Mouse (Mus musculus) granulocyte monocyte progenitor cell, adult 5-6 weeks (primary cell): ENCODE results near the gene Rps19bp1. TPM values are rescaled to one million over a fixed set of nuclear protein-coding genes. Genes with fewer than 3 reads are reported as not detected.

ENCODE experiments used
- ATAC-seq: replicated peaks from 2 replicates; pipeline ENCODE4 v1.8.0; 2016; ENCODE audit warnings: mild to moderate bottlenecking, moderate TSS enrichment, inconsistent platforms; ENCODE audit not compliant: poor library complexity, severe bottlenecking
- total RNA-seq, 2 experiments: library from RNA; stranded (forward) in 1 of 2; stranded (reverse) in 1 of 2; fragments of 200-712, 200-1000 nt in 1 of 2; fragments of >200 nt in 1 of 2; fragmentation: Nextera tagmentation in 1 of 2; gene quantifications; 2 replicates each; pipeline ENCODE4 v1.2.3; 2014 to 2017

Rps19bp1 gene
- total RNA-seq (2014; fragmentation: Nextera tagmentation): 34.9 and 40.9 TPM in 2 replicates
- 32.7 and 40.0 TPM in 2 replicates for total RNA-seq (2017)

DNA sequence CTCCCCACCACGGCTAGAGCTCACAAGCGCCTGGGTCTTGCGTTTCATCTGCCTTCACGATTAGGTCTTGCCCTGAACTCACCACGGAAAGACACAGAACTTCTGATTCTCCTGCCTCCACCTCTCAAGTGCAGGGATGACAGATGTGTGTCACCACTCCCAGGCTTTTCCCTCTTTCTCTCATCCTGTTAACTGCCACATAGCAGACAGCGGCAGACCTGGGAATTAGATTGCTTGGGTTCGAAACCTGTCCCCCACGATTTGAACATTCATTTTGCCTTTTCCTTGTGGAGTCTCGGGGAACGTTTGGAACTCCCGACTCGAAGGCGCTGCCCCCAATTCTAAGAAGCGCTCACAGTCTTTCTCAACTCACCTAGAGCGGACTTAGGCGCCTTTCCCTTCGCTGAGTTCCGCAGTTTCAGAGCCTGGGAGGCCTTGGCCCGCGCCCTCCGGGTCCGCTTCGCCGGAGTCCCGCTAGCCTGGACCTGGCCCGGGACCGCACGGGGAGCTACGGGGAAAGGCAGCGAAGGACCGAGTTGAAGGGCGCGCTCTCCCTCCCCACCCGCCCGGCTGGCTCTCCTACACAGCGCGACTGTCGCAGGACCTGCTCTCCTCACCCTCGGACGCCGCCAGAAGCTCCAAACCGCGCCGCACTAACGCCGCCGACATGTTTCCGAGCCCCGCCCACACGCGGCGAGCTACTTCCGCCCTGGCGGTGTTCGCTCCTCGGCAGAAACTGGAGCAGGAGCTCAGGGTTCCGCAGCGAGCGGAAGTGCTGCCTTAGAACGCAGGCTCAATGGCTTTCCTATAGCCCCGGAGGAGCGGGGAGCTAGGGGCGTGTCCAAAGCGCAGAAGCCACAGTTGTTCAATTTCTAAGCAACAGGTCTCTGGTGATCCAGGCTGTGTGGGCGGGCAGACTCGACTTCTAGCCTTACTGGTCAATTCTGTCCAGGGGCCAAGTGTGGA, at the start of gene Rps19bp1:
Rps19bp1 (minus strand) TSS at position 706 of the 966 bp plus-strand sequence.
- peak; percentile 91 for ATAC-seq

DNA sequence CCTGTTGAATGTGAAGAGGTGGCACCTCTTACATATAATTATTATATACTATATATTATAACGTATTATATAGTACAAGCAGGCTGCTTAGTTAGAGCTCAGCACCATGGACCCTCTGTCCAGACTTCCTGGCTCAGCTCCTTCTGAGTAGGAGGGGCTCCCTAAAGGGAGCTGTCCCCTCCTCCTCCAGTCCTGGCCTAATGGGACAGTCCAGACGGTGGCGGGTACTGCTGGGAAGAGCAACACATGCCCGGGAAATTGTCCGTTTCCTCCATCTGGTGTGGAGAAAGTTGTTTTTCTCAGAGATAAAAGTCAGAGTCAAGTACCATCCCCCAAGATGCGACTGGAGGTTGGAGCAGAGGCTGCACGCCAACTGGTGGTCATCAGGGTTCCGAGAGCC, 42.0 kb upstream of the Rps19bp1 start:
- ATAC-seq: no peak

DNA sequence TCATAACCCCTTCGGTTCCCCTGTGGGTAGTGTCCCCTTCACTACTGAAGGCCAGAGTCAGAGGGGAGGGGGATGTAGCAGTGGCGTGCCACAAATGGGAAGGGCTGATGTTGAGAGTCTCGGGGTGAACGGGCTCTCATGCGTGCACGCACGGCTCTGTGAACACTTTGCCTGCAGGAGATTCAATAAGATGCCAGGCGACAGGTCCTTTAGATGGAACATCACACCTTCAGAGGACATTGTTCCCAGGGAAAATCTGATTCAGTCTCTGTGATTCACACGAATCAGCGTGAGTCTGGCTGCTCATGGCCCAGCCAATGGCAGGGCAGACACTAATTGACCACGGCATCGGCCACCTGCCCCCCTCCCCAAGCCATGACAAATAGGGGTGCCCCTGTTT, 40.1 kb upstream of the Rps19bp1 start:
- ATAC-seq: no peak

DNA sequence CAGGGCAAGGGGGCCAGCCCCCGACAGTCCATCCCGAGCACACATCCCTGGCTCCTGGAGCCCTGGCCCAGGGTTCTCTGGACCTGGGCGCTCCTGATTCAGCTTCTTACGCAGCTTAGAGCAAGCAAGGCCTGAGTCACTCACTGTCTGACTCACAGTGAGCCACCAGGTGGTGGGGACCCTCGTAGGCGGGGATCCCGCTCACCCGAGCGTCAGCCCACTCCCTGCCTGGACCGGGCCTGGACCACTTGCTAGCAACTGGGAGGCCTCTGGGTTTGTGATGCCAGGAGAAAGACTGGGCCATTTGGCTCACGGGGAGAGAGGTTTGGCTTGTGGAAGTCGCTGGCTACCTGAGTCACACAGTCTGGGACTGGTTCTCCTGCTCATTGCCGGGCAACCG, 39.7 kb upstream of the Rps19bp1 start:
- no peak for ATAC-seq

DNA sequence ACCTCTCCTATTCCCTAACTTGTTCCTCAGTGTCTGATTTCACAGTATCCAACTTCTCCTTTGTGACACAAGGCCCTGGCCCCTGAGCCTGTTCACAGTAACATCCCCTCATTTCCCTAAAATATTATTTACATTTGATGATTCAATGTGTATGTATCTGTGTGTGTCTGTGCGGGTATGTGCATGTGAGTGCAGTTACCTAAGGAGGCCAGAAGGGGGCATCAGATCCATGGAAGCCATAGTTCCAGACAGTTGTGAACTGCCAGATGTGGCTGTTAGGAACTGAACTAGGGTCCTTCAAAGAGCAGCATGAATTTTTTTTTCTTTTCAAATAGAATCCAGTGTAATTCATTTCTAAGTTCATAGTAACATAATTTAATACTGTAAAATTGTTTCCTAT, 33.0 kb upstream of the Rps19bp1 start:
- no peak for ATAC-seq

DNA sequence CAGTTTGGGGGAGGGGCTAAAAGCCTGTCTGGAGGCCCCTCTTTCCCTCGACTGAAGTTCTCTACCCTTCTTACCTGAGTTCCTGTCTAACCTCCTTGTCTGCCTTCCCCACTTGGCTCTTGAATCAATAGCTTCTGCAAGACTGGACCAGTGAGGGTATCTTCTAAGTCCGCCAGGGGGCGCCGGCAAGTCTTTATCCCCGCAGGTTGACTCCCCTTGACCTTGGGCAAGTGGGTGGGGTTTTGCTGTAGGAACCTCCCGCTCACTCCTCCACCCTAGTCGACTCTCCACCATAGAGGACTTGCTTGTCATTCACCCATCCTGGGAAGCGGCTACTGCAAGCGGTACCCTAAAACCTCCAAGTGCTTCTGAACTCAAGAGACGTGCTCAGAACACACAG, 25.3 kb upstream of the Rps19bp1 start:
- ATAC-seq: peak; percentile 54

DNA sequence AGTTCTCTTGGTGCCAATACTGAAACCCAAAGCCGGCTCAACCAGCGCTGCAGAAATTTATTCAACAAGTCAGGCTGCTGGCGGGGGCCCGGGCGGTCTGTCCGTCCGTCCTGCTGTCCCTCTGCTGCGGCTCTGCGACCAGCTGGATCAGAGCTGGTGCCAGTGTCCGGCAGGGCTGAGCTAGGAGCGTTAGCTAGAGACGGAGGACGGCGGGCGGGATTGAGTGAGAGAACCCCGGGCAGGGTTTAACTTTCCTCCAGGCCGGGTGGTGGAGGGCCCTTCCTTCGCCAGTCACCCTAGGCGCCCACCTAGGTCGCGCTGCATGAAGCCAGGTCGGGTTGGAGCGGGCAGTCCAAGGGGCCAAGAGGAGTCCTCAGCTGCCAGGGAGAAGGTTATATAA, 23.9 kb upstream of the Rps19bp1 start:
- ATAC-seq: no peak

DNA sequence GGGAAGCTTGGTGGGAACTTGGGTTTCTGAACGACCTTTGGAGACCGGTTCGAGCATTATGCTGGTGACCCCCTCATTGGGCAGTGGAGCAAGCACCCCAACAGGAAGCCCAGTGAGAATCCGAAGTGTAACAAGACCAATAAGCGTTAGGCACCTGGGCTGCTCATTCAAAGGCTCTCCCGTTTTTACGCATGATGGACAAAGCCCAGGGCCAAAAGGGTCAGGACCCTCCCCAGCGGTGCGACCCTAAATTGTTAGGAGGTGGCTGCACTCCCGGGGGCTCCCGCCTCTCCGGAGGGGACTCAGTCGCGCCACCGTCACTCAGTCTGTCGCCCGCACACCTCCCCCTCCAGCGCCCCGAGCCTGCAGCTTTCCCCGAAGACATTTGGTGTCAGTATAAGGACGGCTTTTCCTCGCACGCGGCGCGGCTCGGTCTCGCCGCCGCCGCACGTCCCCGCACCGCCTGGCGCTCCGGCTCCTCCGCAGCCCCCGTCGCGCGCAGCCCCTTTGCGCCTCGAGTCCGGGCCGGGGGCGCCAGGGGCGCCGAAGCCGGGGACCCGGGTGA, 22.8 kb upstream of the Rps19bp1 start, which contains the start of gene Cacna1i:
Cacna1i (plus strand) TSS at position 388 of the 565 bp plus-strand sequence.
- no peak for ATAC-seq

DNA sequence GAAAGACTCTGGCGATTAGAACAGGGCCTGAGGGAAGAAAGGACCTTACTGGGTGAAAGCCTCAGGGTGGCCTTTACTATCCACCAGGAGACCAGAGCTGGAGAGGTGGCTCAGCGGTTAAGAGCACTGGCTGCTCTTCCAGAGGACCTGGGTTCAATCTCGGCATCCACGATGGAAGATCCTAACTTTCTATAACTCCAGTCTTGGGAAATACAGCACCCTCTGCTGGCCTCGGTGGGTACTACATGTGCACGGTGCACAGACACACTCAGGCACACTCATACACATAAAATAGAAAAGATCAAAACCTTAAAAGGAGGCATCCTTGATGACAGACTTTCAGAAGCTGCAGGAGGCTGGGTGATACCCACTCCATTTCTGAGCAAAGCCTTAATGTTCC, 16.5 kb upstream of the Rps19bp1 start:
- 0 out of 2 replicates have a peak, but pooled peaks have one; percentile 20 for ATAC-seq

DNA sequence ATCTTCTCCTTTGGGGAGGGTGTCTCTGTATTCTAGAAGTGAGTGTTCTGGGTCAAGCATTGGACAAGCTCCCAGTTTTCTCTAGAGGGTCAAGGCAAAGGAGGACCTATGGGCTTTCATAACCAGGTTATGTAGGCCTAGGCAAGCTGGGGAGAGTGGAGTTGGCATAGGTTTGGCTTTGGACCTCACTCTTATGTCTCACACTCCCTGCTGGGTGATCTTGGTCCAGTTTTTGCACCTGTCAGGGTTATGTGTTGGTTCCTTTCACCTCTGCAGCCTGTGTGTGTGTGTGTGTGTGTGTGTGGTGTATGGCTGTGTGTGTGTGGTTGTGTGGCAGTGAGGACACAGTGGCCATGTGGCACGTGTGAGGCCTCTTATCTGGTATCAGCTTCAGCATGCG, 14.9 kb upstream of the Rps19bp1 start:
- ATAC-seq: no peak

DNA sequence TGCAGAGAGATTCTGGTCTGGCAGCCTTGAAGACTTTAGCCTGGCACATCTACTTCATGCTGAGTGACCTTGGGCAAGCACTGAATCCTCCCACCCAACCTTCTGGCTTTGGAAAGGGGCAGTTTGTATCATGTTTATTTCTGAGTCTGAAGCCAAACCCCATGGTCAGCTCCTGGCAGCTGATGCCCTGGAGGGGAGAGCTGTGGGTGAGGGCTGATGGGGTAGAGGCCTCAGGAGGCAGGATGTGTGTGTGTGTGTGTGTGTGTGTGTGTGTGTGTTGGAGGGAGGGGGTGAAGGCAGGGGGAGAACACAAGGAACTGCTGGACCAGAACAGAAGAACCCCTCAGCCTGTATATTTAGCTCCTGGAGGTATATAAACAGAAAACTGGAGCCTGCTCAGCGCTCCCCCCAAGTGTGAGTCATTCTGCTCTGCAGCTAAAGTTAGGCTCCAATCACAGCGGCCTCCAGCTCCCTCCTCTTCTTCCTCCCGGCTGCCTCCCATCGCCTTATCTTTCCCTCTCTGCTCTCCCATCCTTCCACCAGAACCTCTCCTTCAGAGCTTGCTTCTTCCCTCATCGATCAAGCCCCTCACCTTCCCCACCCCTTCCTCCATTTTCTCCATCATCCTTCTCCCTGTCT, 14.1 kb upstream of the Rps19bp1 start:
- ATAC-seq: no peak

DNA sequence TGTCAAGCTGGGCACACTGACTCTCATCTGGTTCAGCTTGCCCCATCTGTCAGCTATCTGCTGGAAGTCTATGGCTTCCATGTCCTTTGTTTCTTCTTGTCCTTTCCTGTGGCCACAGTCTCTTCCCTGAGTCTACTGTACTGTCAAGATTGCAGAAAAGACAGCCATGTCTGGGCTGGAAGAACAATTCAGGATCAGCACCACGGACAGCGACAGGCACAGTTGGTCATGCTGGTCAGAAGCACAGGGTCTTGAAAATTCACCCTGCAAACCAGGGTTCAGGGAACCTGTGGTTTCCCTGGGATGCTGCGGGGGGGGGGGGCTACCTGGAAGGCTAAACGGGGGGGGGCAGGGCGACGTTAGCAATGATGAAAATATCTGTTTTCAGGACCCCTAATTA, 13.5 kb upstream of the Rps19bp1 start:
- ATAC-seq: peak; percentile 42; the same call in 1 of the 2 replicates

DNA sequence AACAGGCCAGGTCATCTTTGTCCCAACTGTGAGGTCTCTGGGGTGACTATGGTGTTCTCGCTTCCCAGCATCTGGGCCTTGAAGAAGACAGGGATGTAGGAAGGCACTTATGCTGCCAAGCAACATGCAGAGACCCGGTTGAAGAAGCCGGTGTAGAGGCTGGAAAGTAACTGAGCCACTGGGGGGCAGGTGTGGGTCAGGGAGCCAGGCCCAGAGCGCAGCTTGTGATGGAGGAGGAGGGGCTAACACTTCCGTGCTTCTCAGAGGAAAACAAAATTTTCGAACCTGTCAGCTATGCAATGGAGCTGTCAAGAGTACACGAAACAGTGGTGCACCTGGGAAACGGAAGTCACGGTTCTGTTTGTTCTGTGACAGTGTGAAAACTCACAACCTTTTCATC, 13.0 kb upstream of the Rps19bp1 start:
- ATAC-seq: no peak

DNA sequence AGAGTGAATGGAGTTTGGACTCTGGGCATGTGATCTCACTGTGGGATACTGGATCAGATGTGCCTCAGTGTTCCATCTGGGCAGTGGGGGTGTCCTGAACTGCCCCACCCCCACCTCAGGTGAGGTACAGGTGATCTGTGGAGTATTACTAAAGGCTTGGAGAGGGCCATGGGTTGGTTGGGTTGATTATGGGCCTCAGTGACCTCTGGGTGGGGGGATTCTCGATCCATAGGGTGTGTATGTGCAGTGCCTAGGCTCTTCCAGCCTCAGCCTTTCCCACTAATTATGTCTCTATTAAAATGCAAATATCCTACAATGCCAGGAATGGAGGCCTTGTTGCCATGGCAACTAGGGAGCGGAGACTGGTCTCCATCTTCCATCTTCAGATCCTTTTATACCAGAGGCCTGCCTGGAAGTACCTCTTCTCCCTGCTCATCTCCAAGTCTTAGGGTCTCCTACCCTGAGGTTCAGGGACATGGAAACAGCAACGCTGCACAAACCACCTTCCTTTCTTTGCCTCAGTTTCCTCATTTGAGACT, 7.8 kb upstream of the Rps19bp1 start:
- ATAC-seq: no peak

DNA sequence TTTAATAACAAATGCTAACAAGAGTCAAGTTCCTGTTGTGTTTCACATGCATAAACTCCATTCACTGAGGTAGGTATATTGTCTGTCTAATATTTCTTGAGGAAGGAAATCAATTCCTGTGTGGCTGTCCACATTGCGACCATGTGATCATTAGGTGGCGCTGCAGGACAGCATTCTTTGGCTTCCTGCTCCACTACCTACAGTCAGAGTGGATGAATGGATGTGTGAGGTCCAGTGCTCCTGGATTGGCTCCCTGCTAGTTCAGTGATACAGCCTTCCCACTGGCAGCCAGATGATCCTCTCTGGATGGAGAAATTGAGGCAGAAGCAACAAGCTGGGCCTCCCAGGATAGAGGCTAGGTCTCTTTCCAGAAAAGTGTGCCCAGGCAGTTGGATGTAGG, 2.2 kb upstream of the Rps19bp1 start:
- peak; percentile 47 for ATAC-seq

DNA sequence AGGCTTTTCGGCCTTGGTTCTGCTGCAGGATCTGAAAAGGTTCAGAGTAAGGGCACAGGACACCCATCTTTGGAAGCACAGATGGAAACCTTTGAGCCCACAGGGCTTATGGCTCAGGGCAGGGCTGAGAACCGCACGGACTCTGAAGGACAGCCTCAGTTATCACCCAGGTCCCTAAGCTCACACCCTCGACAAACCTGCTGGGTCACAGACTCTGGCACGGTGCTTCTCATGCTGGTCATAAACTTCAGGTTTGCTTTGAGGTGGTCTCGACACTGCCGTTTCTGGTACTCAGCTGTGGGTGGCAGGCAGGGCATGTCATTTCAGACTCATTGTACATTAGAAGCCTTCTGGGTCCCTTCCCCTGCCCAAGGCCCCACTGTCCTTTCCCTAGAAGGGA, 3.0 kb downstream of the Rps19bp1 start:
- ATAC-seq: no peak

DNA sequence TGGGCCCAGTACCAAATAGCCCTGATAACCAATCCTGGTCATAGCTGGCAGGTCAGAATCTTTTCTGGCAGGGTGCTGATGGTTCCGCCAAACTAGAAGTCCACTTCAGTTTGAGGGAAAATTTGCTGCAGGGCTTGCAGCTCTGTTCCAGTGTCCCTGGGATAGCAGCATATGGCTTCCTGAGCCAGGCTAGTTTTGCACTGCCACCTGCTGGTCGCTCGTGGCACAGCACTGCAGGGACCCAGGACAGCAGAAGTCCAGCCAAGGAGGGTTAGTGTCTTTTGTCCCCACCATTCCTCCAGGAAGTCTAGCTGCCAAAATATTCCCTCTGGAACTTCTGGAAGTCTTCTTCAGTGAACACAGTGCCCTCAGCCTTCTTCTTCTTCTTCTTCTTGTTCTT, 3.4 kb downstream of the Rps19bp1 start:
- peak; percentile 33; the same call in 1 of the 2 replicates for ATAC-seq

DNA sequence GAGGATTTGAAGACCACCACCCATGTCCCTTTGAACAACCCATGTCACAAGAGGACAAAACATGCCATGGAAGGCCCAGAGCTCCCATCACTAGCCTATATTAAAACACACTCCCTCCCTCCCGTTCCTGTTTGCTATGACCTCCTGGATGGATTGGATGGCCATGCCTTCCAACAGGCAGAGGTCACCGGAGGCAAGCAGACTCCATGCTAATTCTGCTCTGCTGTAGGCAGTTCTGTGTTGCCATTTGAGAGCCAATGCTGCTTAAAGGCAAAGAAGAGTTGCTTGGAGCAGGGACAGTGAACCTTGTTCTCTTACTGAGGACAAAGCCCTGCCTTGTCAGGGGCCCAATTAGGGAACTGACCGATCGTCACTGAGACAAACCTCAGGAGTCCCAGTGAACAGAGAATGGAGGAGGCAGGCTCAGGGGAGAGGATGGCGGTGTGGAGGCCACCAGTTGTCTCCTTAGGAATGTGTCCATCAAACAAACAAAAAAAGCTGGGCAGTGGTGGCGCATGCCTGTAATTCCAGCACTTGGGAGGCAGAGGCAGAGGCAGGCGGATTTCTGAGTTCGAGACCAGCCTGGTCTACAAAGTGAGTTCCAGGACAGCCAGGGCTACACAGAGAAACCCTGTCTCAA, 4.6 kb downstream of the Rps19bp1 start:
- ATAC-seq: no peak

DNA sequence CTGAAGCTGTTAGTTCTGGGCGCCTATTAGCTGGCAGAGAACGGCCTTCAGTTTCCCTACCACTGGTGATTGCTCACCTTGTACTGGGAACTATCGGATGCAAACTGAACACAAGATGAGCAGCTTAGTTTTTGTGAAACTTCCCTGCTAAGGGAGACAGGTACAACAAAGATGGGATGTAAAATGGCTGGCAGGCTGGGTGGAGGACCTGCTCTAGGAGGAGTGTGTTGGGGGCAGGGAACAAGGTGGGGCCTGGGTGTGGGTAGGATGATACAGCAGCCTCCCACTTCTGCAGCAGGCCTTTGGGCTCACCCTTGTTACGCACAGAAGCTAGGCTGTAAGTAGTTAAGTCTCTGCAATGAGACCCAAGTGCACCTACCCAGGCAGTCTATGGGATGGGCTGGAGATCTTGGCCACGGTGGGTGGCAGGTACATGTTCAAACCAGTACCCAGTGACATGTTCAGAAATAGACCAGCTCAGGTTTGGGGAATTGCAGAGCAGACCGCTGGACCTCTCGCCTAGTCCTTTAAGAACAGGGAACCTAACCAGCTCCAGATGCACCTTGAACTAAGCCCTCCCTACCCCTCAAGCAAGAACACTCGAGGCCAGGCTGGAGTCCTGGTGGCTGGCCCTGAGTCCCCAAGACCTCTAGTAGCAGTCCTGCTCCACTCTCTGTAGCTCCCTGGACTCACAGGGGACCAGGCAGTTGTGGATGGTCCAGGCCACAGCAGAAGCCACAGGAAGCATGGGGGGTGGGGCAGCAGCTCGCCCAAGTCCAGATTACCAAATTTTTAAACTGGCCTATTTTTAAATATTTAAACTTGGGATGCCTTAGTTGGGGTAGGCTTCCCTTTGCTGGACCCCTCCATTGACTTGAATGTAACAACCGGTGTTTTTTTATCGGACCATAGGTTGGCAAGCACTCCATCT, 5.6 kb downstream of the Rps19bp1 start:
- ATAC-seq: no peak
